Mouse (Mus musculus) C2C12 (cell line): ENCODE results near the gene Col4a1.

Source experiments
- CEBPB ChIP-seq: IDR thresholded peaks from one replicate; pipeline ENCODE4 v1.6.1; 2011; ENCODE audit warnings: low read depth, mild to moderate bottlenecking, control low read depth, moderate library complexity
- CTCF ChIP-seq: IDR thresholded peaks from one replicate; pipeline ENCODE4 v1.5.1; 2011; ENCODE audit not compliant: control insufficient read depth, insufficient read depth, insufficient read length
- FOSL1 ChIP-seq: IDR thresholded peaks from one replicate; pipeline ENCODE4 v1.8.0; 2011; ENCODE audit warnings: mild to moderate bottlenecking, low read length; ENCODE audit not compliant: poor library complexity, insufficient read depth, severe bottlenecking
- MYOD1 ChIP-seq: IDR thresholded peaks from one replicate; pipeline ENCODE4 v1.6.1; 2011; ENCODE audit warnings: low read depth; ENCODE audit not compliant: control insufficient read depth, insufficient read length

DNA sequence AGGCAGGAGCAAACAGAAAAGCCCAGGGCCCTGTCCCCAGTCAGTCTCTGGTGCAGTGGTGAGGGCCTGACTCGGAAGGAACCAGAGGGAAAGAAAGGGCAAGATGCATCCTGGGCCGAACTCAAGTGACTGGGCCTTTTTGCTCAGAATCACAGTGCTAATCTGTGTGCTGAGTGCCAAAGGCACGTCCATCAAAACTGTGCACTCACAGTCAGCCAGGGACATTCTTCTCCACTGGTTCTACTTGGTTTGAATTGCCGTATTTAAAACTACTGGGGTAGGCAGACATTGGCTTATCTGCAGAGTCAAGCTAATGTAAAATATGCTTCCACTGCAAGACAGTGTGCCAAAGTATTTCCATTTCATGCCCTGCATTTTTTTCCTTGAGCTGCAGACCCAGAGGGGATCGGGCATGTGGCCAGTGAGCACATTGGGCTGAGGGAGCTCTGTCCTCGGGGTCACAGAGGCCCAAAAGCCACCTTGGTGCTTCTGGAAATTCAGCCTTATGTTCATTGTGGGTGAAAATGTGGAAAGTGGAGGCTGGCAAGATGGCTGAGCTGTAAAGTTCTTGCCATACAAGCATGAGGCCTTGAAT, 12.3 kb upstream of the Col4a1 start:
- TF ChIP-seq MYOD1 = no peak
- TF ChIP-seq CTCF = no peak
- TF ChIP-seq CEBPB = no peak
- no peak for TF ChIP-seq FOSL1
